Mouse (Mus musculus) left cerebral cortex, adult 18-20 months (tissue): ENCODE results near the gene Olfr887. TPM values are rescaled to one million over a fixed set of nuclear protein-coding genes. Genes with fewer than 3 reads are reported as not detected.

Experiments used
- DNase-seq, 2 experiments: peaks; one replicate each; pipeline ENCODE4 v3.0.0; 2021 to 2022; ENCODE audit warnings: low spot score in 2 of 2, mixed read lengths in 1 of 2
- long read RNA-seq, 2 experiments: library from polyadenylated mRNA; stranded (forward); transcript quantifications; one replicate each; pipeline ENCODE4 v2.0.0; 2021
- total RNA-seq, 2 experiments: library from RNA; stranded (reverse); gene quantifications; 2 replicates each; pipeline ENCODE4 v1.2.3; 2021

The Olfr887 gene
- total RNA-seq, result not detected
- long read RNA-seq, experiment 1, result 0 reads
- long read RNA-seq, experiment 2, result 0 reads

DNA sequence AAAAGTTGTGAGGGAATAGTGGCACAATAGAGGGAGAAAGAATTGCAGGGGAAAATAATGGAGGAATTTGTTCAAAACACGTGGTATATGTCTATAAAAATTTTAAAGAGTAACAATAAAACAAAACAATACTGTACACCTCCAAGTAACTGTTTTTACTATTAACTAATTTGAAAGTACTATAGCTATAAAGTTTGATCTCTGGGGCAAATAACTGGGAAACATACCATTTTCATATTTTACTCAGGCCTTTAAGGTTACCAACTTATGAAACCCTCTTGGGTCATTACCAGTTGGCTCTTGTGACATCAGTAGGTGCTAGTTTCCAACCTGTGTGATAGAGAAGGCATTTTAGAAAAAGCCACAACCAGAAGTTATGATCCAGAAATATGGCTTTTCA, at the start of gene Olfr887:
TSS of gene Olfr887 (plus strand) at position 301 of the 400 bp plus-strand sequence.
- no peak for DNase-seq

DNA sequence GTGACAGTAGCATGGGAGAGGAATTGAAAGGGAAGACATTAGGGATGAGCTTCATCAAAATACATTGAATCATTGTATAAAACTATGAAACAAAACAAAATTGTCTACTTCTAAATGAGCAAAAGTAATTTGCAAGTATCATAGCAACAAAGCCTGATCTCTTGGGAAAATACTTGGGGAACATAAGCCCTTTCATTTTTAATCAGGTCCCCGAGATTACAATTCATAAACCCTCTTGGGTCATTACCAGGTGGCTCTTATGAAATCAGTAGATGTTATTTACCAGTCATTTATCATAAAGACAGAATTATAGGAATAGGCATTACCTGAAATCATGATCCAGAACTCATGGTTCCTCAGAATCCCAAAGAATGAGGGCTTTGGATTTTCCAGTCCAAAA, 37.6 kb upstream of the Olfr887 start, which contains the start of gene Olfr884:
TSS of gene Olfr884 (plus strand) at position 301 of the 400 bp plus-strand sequence.
- no peak for DNase-seq

DNA sequence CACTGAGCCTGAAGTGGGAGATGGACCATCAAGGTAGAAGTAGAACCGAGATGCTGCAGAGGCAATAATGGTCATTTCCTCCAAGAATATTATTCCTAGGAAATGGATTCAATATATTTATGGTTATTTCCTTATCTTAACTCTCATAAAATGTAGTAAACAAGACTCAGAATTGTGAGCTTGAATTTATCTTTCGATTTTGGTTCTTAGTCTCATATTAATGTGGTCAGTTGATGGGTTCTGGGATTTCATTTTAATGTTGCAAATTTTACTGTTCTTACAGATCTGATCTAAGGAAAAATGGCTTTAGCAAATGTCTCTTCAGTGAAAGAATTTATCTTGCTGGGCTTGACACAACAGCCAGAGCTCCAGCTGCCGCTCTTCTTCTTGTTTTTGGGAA, 22.9 kb upstream of the Olfr887 start, which contains the start of gene Olfr885:
TSS of gene Olfr885 (plus strand) at position 301 of the 400 bp plus-strand sequence.
- DNase-seq, result no peak

DNA sequence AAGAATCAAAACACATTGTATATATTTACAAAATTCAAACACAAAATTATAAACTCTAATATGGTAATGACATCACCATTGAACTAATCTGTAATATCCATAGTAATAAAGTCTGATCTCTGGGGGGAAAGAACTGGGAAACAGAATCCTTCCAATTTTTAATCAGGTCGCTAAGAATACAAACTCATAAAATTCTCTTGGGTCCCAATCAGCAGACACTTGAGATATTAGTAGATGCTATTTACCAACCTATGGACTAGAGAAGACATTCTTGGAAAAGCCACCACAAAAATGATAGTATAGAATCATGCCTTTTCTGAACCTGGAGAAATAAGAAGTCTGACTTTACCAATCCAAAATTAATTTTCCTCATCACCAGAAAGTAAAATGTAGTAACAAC, 24.0 kb downstream of the Olfr887 start, which contains the start of gene Olfr888:
TSS of gene Olfr888 (plus strand) at position 301 of the 400 bp plus-strand sequence.
- DNase-seq, result no peak

DNA sequence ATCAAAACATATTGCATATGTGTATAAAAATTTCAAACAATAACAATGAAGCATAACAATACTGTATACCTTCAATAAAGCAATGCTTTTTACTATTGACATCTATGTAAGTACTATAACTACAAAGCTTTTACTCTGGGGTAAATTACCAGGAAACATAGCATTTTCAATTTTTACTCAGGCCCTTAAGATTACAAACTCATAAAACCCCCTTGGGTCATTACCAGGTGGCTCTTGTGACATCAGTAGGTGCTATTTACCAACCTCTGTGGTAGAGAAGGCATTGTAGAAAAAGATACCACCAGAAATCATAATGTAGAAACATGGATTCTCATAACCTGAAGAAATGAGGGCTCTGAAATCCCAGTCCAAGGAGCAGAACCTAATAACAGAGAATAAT, 31.0 kb downstream of the Olfr887 start, which contains the start of gene Olfr889:
TSS of gene Olfr889 (plus strand) at position 301 of the 400 bp plus-strand sequence.
- DNase-seq, result no peak

Other genes starting within 250 kb of the Olfr887 start
- gene Olfr877, start 229.8 kb upstream of the Olfr887 start, total RNA-seq, result not detected
- gene Olfr145, start 187.3 kb upstream of the Olfr887 start, total RNA-seq, result not detected
- gene Olfr878, start 166.2 kb upstream of the Olfr887 start, total RNA-seq, result under 1 TPM in 1 of 2 experiments, not detected in 1; 0.09 TPM
- not detected for gene Olfr881, start 92.2 kb upstream of the Olfr887 start, total RNA-seq
- gene Olfr883, start 58.3 kb upstream of the Olfr887 start, total RNA-seq, result not detected
- not detected for gene Olfr884, start 37.5 kb upstream of the Olfr887 start, total RNA-seq
- gene Olfr885, start 22.8 kb upstream of the Olfr887 start, total RNA-seq, result not detected
- gene Olfr888, start 24.1 kb downstream of the Olfr887 start, total RNA-seq, result not detected
- not detected for gene Olfr889, start 31.1 kb downstream of the Olfr887 start, total RNA-seq
- not detected for gene Olfr890, start 58.4 kb downstream of the Olfr887 start, total RNA-seq
- not detected for gene Olfr891, start 96.7 kb downstream of the Olfr887 start, total RNA-seq
- not detected for gene Olfr893, start 124.3 kb downstream of the Olfr887 start, total RNA-seq
- gene Olfr894, start 134.0 kb downstream of the Olfr887 start, total RNA-seq, result not detected
- gene Olfr143, start 168.7 kb downstream of the Olfr887 start, total RNA-seq, result not detected
- gene Olfr895, start 183.8 kb downstream of the Olfr887 start, total RNA-seq, result not detected
- gene Olfr896-ps1, start 207.0 kb downstream of the Olfr887 start, total RNA-seq, result not detected
- gene Olfr25, start 245.0 kb downstream of the Olfr887 start, total RNA-seq, result not detected